Mouse (Mus musculus): ENCODE measurements at regions not wholly inside any gene's neighbourhood (a gene's known extent, or its start where the extent isn't known, plus 50 kb on each side); places are given as distances from the start of the nearest gene placed in this dataset.
A peak's percentile ranks its signal among the peaks of the same experiment; 100 is the strongest.
"Not testable (repeated sequence)": the region's sequence is repeated elsewhere in the genome, so short reads cannot be mapped to it uniquely, and the experiment has no call there.

GRCm38 (mm10) chr16:73647201-73647782, 764.3 kb downstream of the Robo2 start:
- peak; percentile 57 to 71 for DNase-seq

DNA sequence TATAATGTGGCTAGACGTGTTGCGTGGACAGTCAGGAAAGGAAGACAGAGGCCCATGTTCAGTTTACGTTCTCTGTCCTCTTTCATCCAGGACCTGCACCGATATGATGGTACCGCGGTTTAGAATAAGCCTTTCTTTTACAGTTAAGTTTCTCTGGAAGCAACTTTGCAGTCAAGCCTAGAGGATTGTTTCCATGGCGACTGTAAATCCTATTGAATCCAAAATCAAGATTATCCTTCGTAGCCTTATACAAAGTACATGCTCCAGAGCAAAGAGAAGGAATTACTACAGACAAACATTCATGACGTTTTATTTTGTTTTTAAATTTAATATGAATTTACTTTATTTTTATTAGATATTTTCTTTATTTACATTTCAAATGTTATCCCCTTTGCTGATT, 798.6 kb downstream of the Robo2 start:
- no peak for DNase-seq

- DNase-seq, result no peak
These were observed 820.2 kb downstream of the Robo2 start for GRCm38 (mm10) chr16:73591421-73591820.

DNA sequence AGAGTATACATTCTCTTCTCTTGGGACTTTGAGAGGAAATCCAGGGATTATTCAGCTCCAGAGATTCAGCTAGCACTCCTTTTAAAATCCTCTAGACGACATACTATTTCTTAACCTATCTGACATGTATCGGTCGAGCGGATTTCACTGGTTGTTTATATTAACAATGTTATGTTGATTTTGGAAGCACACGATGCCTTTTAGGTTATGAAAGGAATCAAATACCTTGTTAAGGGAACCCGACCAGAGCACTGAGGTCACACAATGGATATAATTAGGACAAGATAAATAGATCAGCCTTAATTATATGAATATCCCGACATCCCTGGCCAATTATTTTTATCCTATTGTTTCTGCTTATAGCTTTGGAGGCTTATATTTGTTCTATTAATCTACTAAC, 850.4 kb downstream of the Robo2 start:
- no peak for DNase-seq

- DNase-seq, result no peak
These were observed 854.7 kb downstream of the Robo2 start for GRCm38 (mm10) chr16:73556940-73557339.

- DNase-seq, result no peak
These were observed 868.0 kb downstream of the Robo2 start for GRCm38 (mm10) chr16:73543651-73544050.

GRCm38 (mm10) chr16:73538040-73538439, 873.6 kb downstream of the Robo2 start:
- no peak for DNase-seq

DNA sequence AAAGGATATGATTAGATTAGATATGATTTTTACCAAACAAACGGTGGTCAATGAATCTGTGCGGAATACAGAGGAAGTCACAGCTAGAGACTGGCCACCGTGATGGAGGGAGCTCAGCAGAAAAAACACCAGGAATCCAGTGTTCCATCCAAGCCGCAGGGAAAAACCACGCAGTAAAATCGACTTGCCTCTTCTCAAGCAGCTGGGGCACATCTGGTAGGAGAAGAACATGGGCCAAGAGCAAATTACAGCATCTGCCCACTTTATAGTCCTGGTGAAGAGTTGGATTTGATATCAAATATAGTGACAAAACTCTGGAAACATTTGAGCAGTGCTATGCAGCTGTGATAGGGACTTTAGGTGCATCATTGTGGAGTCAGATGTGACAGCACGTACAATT, 874.1 kb downstream of the Robo2 start:
- DNase-seq, result no peak

DNA sequence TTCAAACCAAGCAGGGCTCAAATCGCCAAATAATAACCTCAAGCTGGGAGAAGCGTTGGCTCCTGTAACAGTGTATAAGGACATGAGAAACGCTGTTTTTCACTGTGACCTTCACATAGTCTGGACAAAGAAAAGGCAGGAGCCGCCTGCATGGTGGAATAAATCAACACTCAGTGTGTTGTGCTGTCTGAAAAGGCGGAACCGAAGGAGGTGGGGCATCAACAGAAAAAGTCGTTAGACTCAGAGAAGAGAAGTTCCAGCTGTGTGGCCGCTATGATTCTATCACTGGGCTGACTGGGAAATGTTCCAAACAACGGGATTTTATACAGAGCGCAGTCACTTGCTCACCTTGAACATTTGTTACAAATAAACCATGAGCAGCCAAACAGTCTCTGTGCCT, 881.4 kb downstream of the Robo2 start:
- peak; percentile 55 to 68 for DNase-seq

GRCm38 (mm10) chr16:73522931-73523330, 888.7 kb downstream of the Robo2 start:
- not testable (repeated sequence) for DNase-seq

GRCm38 (mm10) chr16:73504759-73505158, 906.9 kb downstream of the Robo2 start:
- no peak for DNase-seq

DNA sequence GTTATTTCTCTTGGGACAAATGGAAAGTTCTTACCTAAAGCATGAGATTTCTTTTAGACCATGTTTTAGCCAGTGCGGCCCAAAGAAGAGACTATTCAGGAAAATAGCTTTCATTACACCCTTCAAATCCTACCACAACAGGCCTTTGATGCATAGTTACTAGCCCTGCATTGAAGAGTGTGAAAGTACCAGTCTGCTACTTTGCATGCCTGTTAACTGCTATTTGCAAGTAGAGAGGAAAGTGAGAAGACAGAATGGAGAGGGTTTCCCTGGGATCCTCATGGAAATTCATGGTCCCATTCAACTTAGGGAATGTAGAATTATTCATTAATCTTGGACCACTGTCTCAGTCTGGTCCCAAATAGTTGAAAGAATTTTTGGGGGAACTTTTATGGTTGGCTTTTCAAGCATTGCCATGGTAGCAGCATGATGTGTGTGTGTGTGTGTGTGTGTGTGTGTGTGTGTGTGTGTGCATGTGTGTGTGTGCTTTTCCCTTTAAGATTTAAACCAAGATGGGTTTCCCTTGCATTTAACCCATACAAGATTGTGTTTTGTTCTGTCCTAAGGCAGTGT, 912.9 kb downstream of the Robo2 start:
- no peak for DNase-seq

DNA sequence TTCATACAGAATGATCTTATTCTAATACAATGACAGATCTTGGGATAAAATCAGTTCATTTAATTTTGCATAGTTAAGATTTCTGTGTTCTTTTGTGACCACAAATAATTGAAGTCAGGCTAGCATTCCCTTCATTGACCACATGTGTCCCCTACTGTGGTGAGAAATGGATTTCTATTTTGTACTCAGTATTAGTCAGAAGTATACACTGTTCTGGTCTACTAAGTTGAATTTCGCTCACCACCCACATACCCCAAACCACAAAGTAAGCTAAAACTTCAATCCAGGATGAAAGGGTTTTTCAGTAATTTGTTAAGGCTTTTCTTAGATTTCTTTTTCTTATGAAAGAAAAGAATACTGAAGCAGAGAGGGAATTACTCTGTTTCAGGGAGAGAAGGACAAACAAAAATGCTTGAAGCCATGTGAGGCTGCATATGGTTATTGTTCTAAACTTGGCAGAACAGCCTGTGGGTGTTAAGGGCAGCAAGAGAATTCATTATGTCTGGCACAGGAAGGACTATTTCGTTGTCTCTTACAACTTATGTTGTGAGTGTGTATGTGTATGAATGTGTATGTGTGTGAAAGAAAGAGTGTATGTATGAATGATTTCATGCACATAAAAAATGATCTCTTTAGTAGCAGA, 928.3 kb downstream of the Robo2 start:
- no peak for DNase-seq

- DNase-seq, result no peak
These were observed 929.4 kb downstream of the Robo2 start for GRCm38 (mm10) chr16:73482176-73482575.

DNA sequence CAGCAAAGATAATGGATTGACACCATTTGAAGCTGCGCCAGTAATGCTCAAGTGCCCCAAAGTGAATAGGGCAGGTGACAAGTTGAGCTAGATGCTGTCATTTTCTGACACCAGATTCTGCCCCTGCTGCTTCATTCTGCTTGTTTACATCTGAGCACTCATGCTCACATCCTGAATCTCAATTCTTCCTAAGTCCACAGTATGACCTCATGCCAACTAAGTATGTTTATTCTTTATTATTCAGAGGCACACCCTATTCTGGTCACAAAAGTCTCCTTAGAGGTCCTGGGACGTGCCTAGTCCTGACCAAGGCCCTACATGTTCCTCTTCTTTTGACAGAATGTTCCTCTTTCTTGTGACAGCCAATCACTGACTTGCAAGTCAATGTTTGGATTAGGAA, 938.1 kb downstream of the Robo2 start:
- DNase-seq, result no peak

- DNase-seq, result peak; percentile 36 to 39
These were observed 940.1 kb downstream of the Robo2 start for GRCm38 (mm10) chr16:73471547-73471946.

GRCm38 (mm10) chr16:73470535-73470934, 941.1 kb downstream of the Robo2 start:
- no peak for DNase-seq

DNA sequence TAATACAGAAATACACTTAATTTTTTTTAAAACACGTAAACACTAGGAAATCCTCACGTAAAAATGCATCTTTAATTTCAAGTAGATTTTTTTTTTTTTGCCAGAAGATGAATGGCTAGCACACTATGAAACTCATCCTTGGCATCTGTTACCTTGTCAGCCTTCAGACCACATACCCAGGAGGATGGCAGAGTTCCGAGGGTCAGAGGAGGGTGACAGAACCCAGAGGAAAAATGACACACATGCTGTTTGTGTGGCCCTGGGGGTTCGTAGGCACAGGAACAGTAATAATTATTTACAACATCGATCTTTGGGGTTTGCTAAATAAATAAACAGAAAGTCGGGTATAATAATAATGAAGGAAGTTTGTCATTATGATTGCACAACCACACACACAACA, 945.3 kb downstream of the Robo2 start:
- no peak for DNase-seq

GRCm38 (mm10) chr16:73462516-73462915, 949.1 kb downstream of the Robo2 start:
- no peak for DNase-seq

DNA sequence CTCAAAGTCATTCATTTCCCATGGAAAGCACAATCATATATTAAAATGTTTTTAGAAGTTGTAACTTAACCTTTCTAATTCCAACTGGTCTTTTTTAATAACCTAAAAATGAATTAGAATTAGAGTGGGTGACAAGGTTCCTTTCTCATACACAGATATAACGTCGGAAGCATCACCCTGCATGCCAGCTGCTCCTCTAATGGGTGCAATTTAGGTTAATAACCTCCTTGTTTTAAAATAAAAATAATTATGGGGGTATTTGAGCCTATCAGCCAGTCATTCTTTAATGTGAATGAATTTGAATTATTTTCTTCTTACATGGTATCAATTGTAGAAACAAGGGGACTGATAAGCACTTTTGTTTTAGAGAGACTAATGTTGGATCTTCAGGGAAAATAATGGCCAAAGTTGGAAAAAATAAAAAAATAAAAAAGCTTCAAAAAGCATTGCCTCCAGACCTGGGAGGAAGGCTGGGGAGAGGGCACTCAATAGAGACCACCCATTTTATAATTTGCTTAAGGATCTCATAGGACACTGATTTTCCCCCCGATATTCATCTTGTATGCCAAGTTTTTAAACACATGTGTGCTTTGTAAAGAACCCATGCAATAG, 960.9 kb downstream of the Robo2 start:
- no peak for DNase-seq

GRCm38 (mm10) chr16:73449836-73450235, 961.8 kb downstream of the Robo2 start:
- no peak for DNase-seq

DNA sequence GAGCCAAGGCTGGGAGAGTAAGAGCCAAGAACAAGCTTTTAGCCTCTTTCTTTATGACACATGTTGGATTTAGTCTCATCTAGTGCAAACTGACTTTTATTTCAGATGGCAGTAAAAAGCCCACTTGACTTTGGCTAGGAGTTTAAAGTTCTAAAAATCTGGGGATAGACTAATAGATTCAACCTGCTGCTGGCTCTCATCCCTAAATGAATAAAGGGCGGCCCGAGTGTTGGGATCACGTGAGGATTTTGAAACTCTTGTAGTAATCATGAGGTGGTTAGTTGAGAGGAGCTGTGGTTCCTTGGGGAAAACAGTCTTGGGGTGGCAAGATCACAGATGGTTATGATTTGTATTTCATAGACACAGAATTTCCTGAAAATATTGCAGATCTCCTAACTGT, 975.9 kb downstream of the Robo2 start:
- DNase-seq, result no peak

DNA sequence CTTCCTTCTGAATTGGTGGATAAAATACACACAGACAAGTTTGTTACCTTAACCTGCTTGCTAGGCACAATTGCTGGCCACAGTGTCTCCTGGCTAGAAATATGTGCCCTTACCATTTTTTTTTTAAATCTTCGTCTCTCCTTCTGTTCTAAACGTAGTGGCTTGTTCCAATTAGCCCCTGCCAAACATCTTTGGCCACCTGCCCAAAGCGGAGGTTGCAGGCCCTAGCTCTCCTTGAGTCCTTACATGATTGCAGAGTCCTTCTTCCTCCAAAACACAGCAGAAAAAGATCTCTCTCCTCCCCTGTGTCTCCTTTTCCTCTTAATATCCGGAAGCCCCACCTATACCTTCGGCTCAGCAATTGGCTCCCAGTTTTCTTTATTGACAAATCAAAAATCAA, 986.8 kb downstream of the Robo2 start:
- DNase-seq, result no peak

DNA sequence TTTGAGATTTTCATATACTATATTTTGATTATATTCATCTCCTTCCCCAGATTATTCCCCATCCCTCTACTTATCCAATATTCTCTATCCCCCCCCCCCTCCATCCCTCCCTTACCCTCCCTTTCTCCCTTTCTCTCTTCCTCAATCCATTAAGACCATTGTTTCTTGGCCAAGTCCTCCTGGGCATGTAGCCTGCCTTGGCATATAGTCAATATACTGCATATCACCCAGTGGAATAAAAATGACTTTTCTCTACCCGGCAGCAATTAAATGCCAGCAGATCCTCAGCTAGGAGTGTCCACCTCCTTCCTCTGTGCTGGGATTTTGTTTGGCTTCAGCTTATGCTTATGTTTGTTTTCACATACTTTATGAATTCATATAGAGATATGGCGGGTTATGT, 987.3 kb downstream of the Robo2 start:
- DNase-seq, result no peak
